Mouse (Mus musculus): Measurements from ENCODE around the gene Tmem216. TPM values are rescaled to one million over a fixed set of nuclear protein-coding genes. Genes with fewer than 3 reads are reported as not detected.

The Tmem216 gene
- 12.1 and 17.5 TPM in 2 replicates for polyA plus RNA-seq (2015; fragmentation: Nextera tagmentation; extraction: Ambion mirVana)

GRCm38 (mm10) chr19:10555624-10556510, at the start of gene Tmem216:
Gene Tmem216, minus strand, starts transcription at chr19:10556238.

DNA sequence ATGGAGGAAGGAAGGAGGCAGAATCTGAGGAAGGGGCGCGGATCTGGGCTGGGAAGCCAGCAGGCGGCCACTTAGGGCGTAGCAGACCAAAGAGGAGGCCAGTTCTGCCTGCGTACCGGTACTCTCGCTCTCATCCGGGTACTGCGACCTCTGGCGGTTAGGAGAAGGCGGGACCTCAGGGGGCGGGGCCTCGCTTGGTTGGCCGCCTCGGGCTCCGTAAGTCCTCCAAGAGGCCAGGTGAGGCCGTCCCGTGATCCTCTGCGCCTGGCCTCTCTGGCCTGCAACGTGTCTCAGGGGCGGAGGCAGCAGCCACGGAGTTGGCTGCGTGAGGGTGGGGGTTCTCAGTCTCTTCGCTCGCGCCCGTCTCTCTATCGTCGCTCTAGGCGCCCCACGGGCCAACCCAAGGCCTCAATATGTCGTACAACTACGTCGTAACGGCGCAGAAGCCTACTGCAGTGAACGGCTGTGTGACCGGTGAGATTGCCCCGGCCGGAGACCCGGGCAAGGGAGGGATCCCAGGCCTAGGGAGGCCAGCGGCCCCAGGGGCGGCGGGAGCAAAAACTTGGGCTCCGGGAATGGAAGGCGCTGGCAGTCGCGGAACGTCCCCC, 49.4 kb upstream of the Tmem216 start, which contains the start of the genes Ddb1 and Tkfc:
TSS of gene Ddb1 (plus strand) at position 35 of the 608 bp plus-strand sequence.
TSS of gene Tkfc (minus strand) at position 362 of the 608 bp plus-strand sequence.

DNA sequence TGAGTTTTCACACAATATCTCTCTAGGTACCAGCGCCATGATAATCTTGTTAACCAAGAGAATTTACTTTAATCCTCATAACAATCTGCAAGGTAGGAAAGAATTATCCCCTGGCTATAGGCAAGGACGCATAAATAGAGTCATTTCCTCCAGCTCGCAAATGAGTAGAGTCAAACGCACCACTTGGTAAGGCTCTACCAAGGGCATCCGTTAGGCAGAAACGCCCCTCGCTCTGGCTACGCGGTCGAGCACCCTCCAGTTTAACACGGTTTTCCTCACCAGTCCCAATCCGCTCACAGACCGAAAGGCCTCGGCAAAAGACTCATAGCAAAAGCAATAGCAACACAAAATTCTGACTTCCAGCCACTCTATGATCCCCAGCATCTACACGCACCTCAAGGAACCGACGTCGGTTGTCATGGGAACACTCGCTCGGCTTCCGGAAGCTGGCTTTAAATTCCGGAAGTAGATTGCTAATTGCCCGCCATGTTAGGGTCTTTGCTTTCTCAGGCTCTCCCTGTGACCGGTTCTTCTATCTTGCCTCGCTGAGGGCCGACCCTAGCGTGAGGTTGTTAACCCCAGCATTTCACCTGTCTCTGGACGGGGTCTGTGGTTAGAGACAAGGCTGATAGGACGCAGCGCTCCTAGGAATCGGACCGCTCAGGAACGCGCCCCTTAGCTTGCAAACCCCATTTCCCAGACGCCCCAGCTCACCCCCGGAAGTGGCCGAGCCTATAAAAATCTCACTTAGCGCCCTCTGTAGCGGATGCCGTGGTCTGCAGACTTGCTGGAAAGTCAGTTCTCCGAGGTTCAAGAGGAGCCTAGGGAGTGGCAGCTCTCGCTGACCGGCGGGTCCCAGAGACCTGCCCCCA, 20.9 kb upstream of the Tmem216 start, which contains the start of the genes Cyb561a3 and Tmem138:
TSS of gene Cyb561a3 (plus strand) at position 483 of the 872 bp plus-strand sequence.
TSS of gene Tmem138 (minus strand) at position 673 of the 872 bp plus-strand sequence.

DNA sequence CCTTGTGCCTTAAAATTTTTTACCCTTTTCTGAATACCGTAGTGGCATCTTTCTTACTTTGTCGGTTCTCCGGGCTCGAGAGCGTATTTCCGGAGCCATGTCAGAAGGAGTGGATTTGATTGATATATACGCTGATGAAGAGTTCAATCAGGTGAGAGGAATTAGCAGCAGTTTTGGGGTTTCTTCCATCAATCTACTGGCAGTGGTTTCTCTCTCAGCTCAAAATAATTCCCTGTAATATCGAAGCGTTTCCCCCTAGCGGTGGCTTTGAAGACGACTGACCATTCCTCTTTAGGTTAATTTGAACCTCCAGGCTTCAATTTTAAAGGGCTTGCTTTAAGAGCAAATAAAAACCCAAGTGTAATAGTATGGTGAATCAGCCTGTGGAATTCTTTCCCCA, 30.1 kb downstream of the Tmem216 start, which contains the start of gene Sdhaf2:
TSS of gene Sdhaf2 (minus strand) at position 233 of the 400 bp plus-strand sequence.

DNA sequence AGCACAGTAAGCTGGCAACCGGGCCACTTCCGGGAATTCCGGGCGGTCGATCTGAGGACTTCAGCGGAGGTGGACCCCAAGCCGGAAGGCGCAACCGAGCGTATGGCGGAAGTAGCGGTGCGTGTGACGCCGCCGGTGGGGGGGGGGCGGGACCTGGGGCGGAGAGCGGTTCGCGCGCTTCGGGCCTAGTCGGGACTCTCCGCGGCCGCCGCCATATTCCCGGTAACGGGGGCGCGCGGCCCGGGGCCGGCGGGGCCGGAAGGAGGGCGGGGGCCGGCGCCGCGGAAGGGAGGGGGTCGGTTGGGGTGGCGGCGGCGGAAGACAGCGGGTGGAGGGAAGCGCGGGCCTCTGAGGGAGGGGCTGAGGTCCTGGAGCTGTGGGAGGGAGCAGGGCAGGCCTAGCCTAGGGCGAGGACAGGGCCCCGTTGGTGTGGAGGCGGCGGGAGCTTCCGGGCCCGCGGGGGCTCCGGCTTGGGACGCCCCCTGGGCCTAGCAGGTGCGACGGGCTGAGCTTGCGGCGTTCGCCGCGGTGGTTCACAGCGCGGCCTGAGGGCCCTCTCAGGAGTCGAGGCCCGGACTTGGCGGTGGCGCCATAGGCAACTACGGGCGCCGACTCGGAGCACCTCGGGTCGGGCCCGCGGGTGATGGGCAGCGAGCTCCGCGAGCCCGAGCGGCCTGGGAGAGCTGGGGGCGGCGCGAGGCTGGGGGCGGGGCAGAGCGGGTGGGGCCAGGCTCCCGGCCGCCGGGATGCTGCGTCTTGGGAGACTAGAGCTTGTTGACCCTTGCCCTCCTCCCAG, 30.7 kb downstream of the Tmem216 start, which contains the start of gene Cpsf7:
TSS of gene Cpsf7 (plus strand) at position 161 of the 796 bp plus-strand sequence.

Other genes with a start within 250 kb of the Tmem216 start
- 0.59 and 1.6 TPM in 2 replicates for gene Syt7, start 167.1 kb downstream of the Tmem216 start, polyA plus RNA-seq (2015; fragmentation: Nextera tagmentation; extraction: Ambion mirVana)
- gene Lrrc10b, start 98.8 kb downstream of the Tmem216 start, polyA plus RNA-seq (2015; fragmentation: Nextera tagmentation; extraction: Ambion mirVana), result 0.12 and 0.28 TPM in 2 replicates
- 0.17 TPM in 1 of 2 replicates, not detected in the other for gene Ppp1r32, start 73.3 kb downstream of the Tmem216 start, polyA plus RNA-seq (2015; fragmentation: Nextera tagmentation; extraction: Ambion mirVana)
- 17.2 and 17.3 TPM in 2 replicates for gene Cpsf7, start 31.0 kb downstream of the Tmem216 start, polyA plus RNA-seq (2015; fragmentation: Nextera tagmentation; extraction: Ambion mirVana)
- 44.2 and 47.1 TPM in 2 replicates for gene Sdhaf2, start 30.1 kb downstream of the Tmem216 start, polyA plus RNA-seq (2015; fragmentation: Nextera tagmentation; extraction: Ambion mirVana)
- gene Cyb561a3, start 20.9 kb upstream of the Tmem216 start, polyA plus RNA-seq (2015; fragmentation: Nextera tagmentation; extraction: Ambion mirVana), result 9.1 and 10.6 TPM in 2 replicates
- gene Tmem138, start 21.1 kb upstream of the Tmem216 start, polyA plus RNA-seq (2015; fragmentation: Nextera tagmentation; extraction: Ambion mirVana), result 7.5 and 9.1 TPM in 2 replicates
- 177 and 194 TPM in 2 replicates for gene Ddb1, start 49.1 kb upstream of the Tmem216 start, polyA plus RNA-seq (2015; fragmentation: Nextera tagmentation; extraction: Ambion mirVana)
- 6.8 and 8.3 TPM in 2 replicates for gene Tkfc, start 49.4 kb upstream of the Tmem216 start, polyA plus RNA-seq (2015; fragmentation: Nextera tagmentation; extraction: Ambion mirVana)
- gene Vwce, start 78.0 kb upstream of the Tmem216 start, polyA plus RNA-seq (2015; fragmentation: Nextera tagmentation; extraction: Ambion mirVana), result 0.17 and 0.28 TPM in 2 replicates
- 0.40 TPM in 1 of 2 replicates, not detected in the other for gene Pga5, start 121.8 kb upstream of the Tmem216 start, polyA plus RNA-seq (2015; fragmentation: Nextera tagmentation; extraction: Ambion mirVana)
- gene Vps37c, start 132.5 kb upstream of the Tmem216 start, polyA plus RNA-seq (2015; fragmentation: Nextera tagmentation; extraction: Ambion mirVana), result 21.6 and 22.5 TPM in 2 replicates
- 0.19 TPM in 2 replicates for gene Cd5, start 182.8 kb upstream of the Tmem216 start, polyA plus RNA-seq (2015; fragmentation: Nextera tagmentation; extraction: Ambion mirVana)

Measured in skeletal muscle tissue, postnatal 0 days (tissue).